Mouse (Mus musculus): ENCODE results near the gene Izumo1. TPM values are rescaled to one million over a fixed set of nuclear protein-coding genes. Genes with fewer than 3 reads are reported as not detected.

The Izumo1 gene
- polyA plus RNA-seq, 2 experiments from 2014 or later, result not detected

GRCm38 (mm10) chr7:45618316-45618715 is 3.3 kb upstream of the Izumo1 start:
- no peak for ATAC-seq

GRCm38 (mm10) chr7:45619592-45619991 is 2.0 kb upstream of the Izumo1 start:
- ATAC-seq, result no peak

- no peak for ATAC-seq
Measured at GRCm38 (mm10) chr7:45623507-45623906, 1.9 kb downstream of the Izumo1 start.

- ATAC-seq, result no peak
Measured at GRCm38 (mm10) chr7:45624718-45625117, 3.1 kb downstream of the Izumo1 start.

GRCm38 (mm10) chr7:45625481-45625880 is 3.9 kb downstream of the Izumo1 start:
- no peak for ATAC-seq

GRCm38 (mm10) chr7:45626571-45627076 is 5.0 kb downstream of the Izumo1 start:
- no peak for ATAC-seq

GRCm38 (mm10) chr7:45627261-45627660 is 5.7 kb downstream of the Izumo1 start, which contains the start of gene Rasip1:
TSS of gene Rasip1 (plus strand) at chr7:45627488.
- no peak for ATAC-seq

- peak; percentile 94 for ATAC-seq
Measured at GRCm38 (mm10) chr7:45628364-45629294, 7.0 kb downstream of the Izumo1 start.

GRCm38 (mm10) chr7:45630064-45630907 is 8.7 kb downstream of the Izumo1 start:
- ATAC-seq, result no peak

GRCm38 (mm10) chr7:45632499-45632898 is 10.9 kb downstream of the Izumo1 start:
- ATAC-seq, result no peak

- peak; percentile 73 for ATAC-seq
Measured at GRCm38 (mm10) chr7:45634946-45635681, 13.5 kb downstream of the Izumo1 start.

GRCm38 (mm10) chr7:45635711-45636688 is 14.4 kb downstream of the Izumo1 start:
- ATAC-seq, result no peak

- ATAC-seq, result no peak
Measured at GRCm38 (mm10) chr7:45637710-45638109, 16.1 kb downstream of the Izumo1 start.

GRCm38 (mm10) chr7:45638623-45639401 is 17.2 kb downstream of the Izumo1 start:
- no peak for ATAC-seq

- no peak for ATAC-seq
Measured at GRCm38 (mm10) chr7:45639561-45640027, 18.0 kb downstream of the Izumo1 start, which contains the start of gene Mamstr. TSS of gene Mamstr (plus strand) at chr7:45639977.

- ATAC-seq, result no peak
Measured at GRCm38 (mm10) chr7:45640191-45640957, 18.8 kb downstream of the Izumo1 start.

- no peak for ATAC-seq
Measured at GRCm38 (mm10) chr7:45641391-45642040, 19.9 kb downstream of the Izumo1 start.

GRCm38 (mm10) chr7:45642083-45642482 is 20.5 kb downstream of the Izumo1 start:
- ATAC-seq, result no peak

Data from CD4-positive, CD25-positive, alpha-beta regulatory T cell, adult 4 months (primary cell).